Mouse (Mus musculus) adrenal gland, postnatal 14 days (tissue): ENCODE results near the gene Akain1. TPM values are rescaled to one million over a fixed set of nuclear protein-coding genes. Genes with fewer than 3 reads are reported as not detected.

ENCODE experiments used
- DNase-seq: peaks from one replicate; pipeline ENCODE4 v3.0.0; 2021; ENCODE audit warnings: mixed read lengths
- long read RNA-seq, 2 experiments: library from polyadenylated mRNA; stranded (forward); transcript quantifications; one replicate each; pipeline ENCODE4 v2.0.0; 2021
- total RNA-seq: library from RNA; stranded (reverse); gene quantifications from 2 replicates; pipeline ENCODE4 v1.2.3, GENCODE M21; 2021

Akain1 gene
- not detected in 2 replicates for total RNA-seq
- long read RNA-seq, experiment 1 = 0 reads
- long read RNA-seq, experiment 2 = 0 reads

GRCm38 (mm10) chr17:69438990-69439491 lies at the start of gene Akain1:
TSS of gene Akain1 (plus strand) at chr17:69439326.
- DNase-seq = peak; percentile 90

GRCm38 (mm10) chr17:69396147-69397033 lies 42.7 kb upstream of the Akain1 start:
- DNase-seq = peak; percentile 59

GRCm38 (mm10) chr17:69397163-69397562 lies 42.0 kb upstream of the Akain1 start:
- DNase-seq = no peak

GRCm38 (mm10) chr17:69398092-69398491 lies 41.0 kb upstream of the Akain1 start:
- DNase-seq = no peak

GRCm38 (mm10) chr17:69401146-69401545 lies 38.0 kb upstream of the Akain1 start:
- no peak for DNase-seq

- no peak for DNase-seq
These were observed 23.0 kb upstream of the Akain1 start for GRCm38 (mm10) chr17:69416163-69416562.

- DNase-seq = peak; percentile 97
These were observed 22.0 kb upstream of the Akain1 start for GRCm38 (mm10) chr17:69416920-69417661.

GRCm38 (mm10) chr17:69417724-69418373 lies 21.3 kb upstream of the Akain1 start:
- DNase-seq = no peak

GRCm38 (mm10) chr17:69421592-69421991 lies 17.5 kb upstream of the Akain1 start:
- DNase-seq = no peak

GRCm38 (mm10) chr17:69437836-69438235 lies 1.3 kb upstream of the Akain1 start:
- no peak for DNase-seq

- DNase-seq = peak; percentile 38
These were observed 640 bp upstream of the Akain1 start for GRCm38 (mm10) chr17:69438486-69438885.

- peak; percentile 28 for DNase-seq
These were observed 700 bp downstream of the Akain1 start for GRCm38 (mm10) chr17:69439571-69440480.

GRCm38 (mm10) chr17:69441041-69441440 lies 1.9 kb downstream of the Akain1 start:
- DNase-seq = no peak

- no peak for DNase-seq
These were observed 9.6 kb downstream of the Akain1 start for GRCm38 (mm10) chr17:69448679-69449078.

GRCm38 (mm10) chr17:69461680-69462079 lies 22.6 kb downstream of the Akain1 start:
- DNase-seq = no peak

- no peak for DNase-seq
These were observed 23.9 kb downstream of the Akain1 start for GRCm38 (mm10) chr17:69463037-69463436.

- no peak for DNase-seq
These were observed 32.0 kb downstream of the Akain1 start for GRCm38 (mm10) chr17:69471171-69471570.

- no peak for DNase-seq
These were observed 33.3 kb downstream of the Akain1 start for GRCm38 (mm10) chr17:69472401-69472800.

- DNase-seq = no peak
These were observed 35.0 kb downstream of the Akain1 start for GRCm38 (mm10) chr17:69474084-69474483.

- DNase-seq = peak; percentile 79
These were observed 36.3 kb downstream of the Akain1 start for GRCm38 (mm10) chr17:69475423-69475822.

GRCm38 (mm10) chr17:69477526-69477925 lies 38.4 kb downstream of the Akain1 start:
- DNase-seq = no peak
